Mouse (Mus musculus) myocyte (in vitro differentiated cells): ENCODE measurements around the gene Hist1h2be. TPM values are rescaled to one million over a fixed set of nuclear protein-coding genes. Genes with fewer than 3 reads are reported as not detected.
"Not testable (repeated sequence)": the region's sequence is repeated elsewhere in the genome, so short reads cannot be mapped to it uniquely, and the experiment has no call there.

ENCODE experiments used
- H3K27me3 ChIP-seq: one replicate; pipeline ENCODE4 v1.6.1; 2011; ENCODE audit not compliant: control insufficient read depth, insufficient read depth, insufficient read length
- H3K36me3 ChIP-seq: one replicate; pipeline ENCODE4 v1.6.1; 2011; ENCODE audit not compliant: control insufficient read depth, insufficient read depth
- H3K4me2 ChIP-seq: one replicate; pipeline ENCODE4 v1.6.1; 2011; ENCODE audit warnings: low read depth, control low read depth
- H3K4me3 ChIP-seq: one replicate; pipeline ENCODE4 v1.5.1; 2011; ENCODE audit warnings: mild to moderate bottlenecking, control low read depth, moderate library complexity
- H3K79me2 ChIP-seq: one replicate; pipeline ENCODE4 v1.6.1; 2011; ENCODE audit not compliant: control insufficient read depth, insufficient read depth
- H3ac ChIP-seq: one replicate; pipeline ENCODE4 v1.6.1; 2011; ENCODE audit not compliant: control insufficient read depth, insufficient read length
- CEBPB ChIP-seq: IDR thresholded peaks from 2 replicates; pipeline ENCODE4 v1.6.1; 2011; ENCODE audit warnings: mild to moderate bottlenecking, moderate library complexity; ENCODE audit not compliant: poor library complexity, insufficient read depth, severe bottlenecking
- E2F4 ChIP-seq: IDR thresholded peaks from one replicate; pipeline ENCODE4 v1.6.1; 2011; ENCODE audit warnings: mild to moderate bottlenecking, control low read depth, moderate library complexity; ENCODE audit not compliant: insufficient read depth
- MAX ChIP-seq: IDR thresholded peaks from one replicate; pipeline ENCODE4 v1.6.1; 2011; ENCODE audit warnings: low read depth, mild to moderate bottlenecking, control low read depth
- MYOD1 ChIP-seq, 3 experiments: IDR thresholded peaks; one replicate each; pipeline ENCODE4 v1.6.1; 2011; ENCODE audit warnings: control low read depth in 2 of 3, low read depth in 2 of 3, mild to moderate bottlenecking in 2 of 3, moderate library complexity in 1 of 3; ENCODE audit not compliant: insufficient read length in 2 of 3, control insufficient read depth in 1 of 3
- MYOG ChIP-seq, 3 experiments: IDR thresholded peaks; one replicate each; pipeline ENCODE4 v1.6.1; 2011; ENCODE audit warnings: control low read depth in 2 of 3, low read depth in 2 of 3, mild to moderate bottlenecking in 2 of 3; ENCODE audit not compliant: insufficient read length in 2 of 3, control insufficient read depth in 1 of 3, insufficient read depth in 1 of 3
- POLR2A ChIP-seq: IDR thresholded peaks from one replicate; pipeline ENCODE4 v1.6.1; 2011; ENCODE audit warnings: low read depth, mild to moderate bottlenecking, control low read depth, moderate library complexity; ENCODE audit not compliant: insufficient read length
- POLR2AphosphoS2 ChIP-seq: IDR thresholded peaks from one replicate; pipeline ENCODE4 v1.6.1; 2011; ENCODE audit warnings: low read depth, control low read depth; ENCODE audit not compliant: insufficient read length
- REST ChIP-seq: IDR thresholded peaks from one replicate; pipeline ENCODE4 v1.6.1; 2011; ENCODE audit warnings: mild to moderate bottlenecking, control low read depth, moderate library complexity; ENCODE audit not compliant: insufficient read depth, insufficient read length
- SRF ChIP-seq: IDR thresholded peaks from one replicate; pipeline ENCODE4 v1.6.1; 2011; ENCODE audit warnings: low read depth; ENCODE audit not compliant: control insufficient read depth, insufficient read length
- TCF12 ChIP-seq: IDR thresholded peaks from one replicate; pipeline ENCODE4 v1.6.1; 2011; ENCODE audit warnings: mild to moderate bottlenecking, control low read depth; ENCODE audit not compliant: poor library complexity, insufficient read depth, severe bottlenecking
- TCF3 ChIP-seq: IDR thresholded peaks from one replicate; pipeline ENCODE4 v1.6.1; 2011; ENCODE audit warnings: low read depth, control low read depth; ENCODE audit not compliant: insufficient read length
- USF1 ChIP-seq: IDR thresholded peaks from one replicate; pipeline ENCODE4 v1.6.1; 2011; ENCODE audit warnings: low read depth, mild to moderate bottlenecking, control low read depth, moderate library complexity
- polyA plus RNA-seq: library from polyadenylated mRNA; unstranded; fragments of >200 nt; fragmentation: generic; extraction: Trizol; gene quantifications from one replicate; pipeline ENCODE4 v1.2.1, GENCODE M21; 2012; ENCODE audit warnings: missing spikeins

Gene Hist1h2be
- polyA plus RNA-seq, 1 experiment, result 4.3 TPM

- no peaks in the 10 kb centered on the region for H3K36me3 ChIP-seq
- peak overlapping the region; percentile 64 for H3K4me2 ChIP-seq
- H3K4me3 ChIP-seq, result peak overlapping the region; percentile 27
- TF ChIP-seq CEBPB (no peak), TCF3 (no peak)
- no peak overlapping the region for H3ac ChIP-seq
- no peaks in the 10 kb centered on the region for H3K27me3 ChIP-seq
- no peaks in the 10 kb centered on the region for H3K79me2 ChIP-seq
Observed at GRCm38 (mm10) chr13:23572218-23573033, 48.5 kb downstream of the Hist1h2be start.

- not testable (repeated sequence) for H3K79me2 ChIP-seq, H3K27me3 ChIP-seq, H3K36me3 ChIP-seq, H3ac ChIP-seq
- peak; percentile 82 for TF ChIP-seq POLR2AphosphoS2
- TF ChIP-seq POLR2A, result peak; percentile 78
- Histone ChIP-seq H3K4me2 (peak overlapping the region; percentile 64), H3K4me3 (peak overlapping the region; percentile 27)
Observed at GRCm38 (mm10) chr13:23571504-23572217, 49.3 kb downstream of the Hist1h2be start.

DNA sequence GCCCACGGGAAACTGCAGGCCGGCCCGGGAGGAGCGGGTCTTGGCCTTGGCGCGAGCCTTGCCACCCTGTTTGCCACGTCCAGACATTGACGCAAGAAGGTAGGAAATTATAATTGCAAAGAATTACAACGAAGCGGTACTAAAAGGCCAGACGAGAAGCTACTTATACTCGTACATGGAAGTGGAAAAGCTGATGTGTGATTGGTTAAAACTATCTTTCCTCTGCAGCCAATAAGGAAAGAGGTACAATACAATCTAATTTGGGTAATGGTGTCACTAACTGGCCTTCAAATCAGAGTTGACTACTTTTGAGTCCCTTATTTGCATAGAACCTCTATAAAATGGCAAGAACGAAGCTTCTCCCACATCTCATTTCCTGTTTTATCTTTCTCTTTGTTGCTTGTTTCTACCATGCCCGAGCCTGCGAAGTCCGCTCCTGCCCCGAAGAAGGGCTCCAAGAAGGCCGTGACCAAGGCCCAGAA, 49.9 kb downstream of the Hist1h2be start, which contains the start of the genes Hist1h2ae and Hist1h2bg:
TSS of gene Hist1h2ae (minus strand) at position 199 of the 482 bp plus-strand sequence.
TSS of gene Hist1h2bg (plus strand) at position 375 of the 482 bp plus-strand sequence.
- H3K79me2 ChIP-seq, result no peaks in the 10 kb centered on the region
- peak within 1 kb of the TSS; percentile 64 for H3K4me2 ChIP-seq
- no peaks in the 10 kb centered on the region for H3K36me3 ChIP-seq
- TF ChIP-seq POLR2AphosphoS2 (peak; percentile 79), TCF12 (no peak), MAX (no peak), POLR2A (peak; percentile 64)
- peak within 1 kb of the TSS; percentile 27 for H3K4me3 ChIP-seq
- H3ac ChIP-seq, result no peak within 1 kb of the TSS
- no peaks in the 10 kb centered on the region for H3K27me3 ChIP-seq

GRCm38 (mm10) chr13:23570261-23571021, 50.5 kb downstream of the Hist1h2be start:
- not testable (repeated sequence) for H3K27me3 ChIP-seq, H3K79me2 ChIP-seq, H3ac ChIP-seq, H3K36me3 ChIP-seq
- peak overlapping the region; percentile 61 for H3K4me2 ChIP-seq
- TF ChIP-seq POLR2A, result peak; percentile 30
- peak; percentile 31 for TF ChIP-seq POLR2AphosphoS2
- peak overlapping the region; percentile 27 for H3K4me3 ChIP-seq

DNA sequence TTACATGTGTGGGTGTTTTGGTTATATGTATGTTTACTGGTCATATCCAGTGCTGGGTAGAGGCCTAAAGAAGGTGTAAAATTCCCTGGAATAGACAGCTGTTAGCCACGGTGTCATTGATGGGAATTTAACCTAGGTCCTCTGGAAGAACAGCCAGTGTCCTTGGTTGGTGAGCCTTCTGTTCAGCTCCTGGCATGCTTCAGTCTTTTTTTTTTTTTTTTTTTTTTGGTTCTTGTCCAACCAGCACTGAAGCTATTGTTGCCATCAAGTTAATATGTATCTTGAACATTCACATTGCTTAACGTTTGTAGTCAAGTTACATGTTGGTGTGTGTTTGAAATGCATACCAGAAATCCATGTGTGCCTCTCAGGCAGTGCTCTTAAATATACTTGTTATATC, 56.4 kb downstream of the Hist1h2be start:
- TF ChIP-seq TCF3 (no peak), MYOG (IDR thresholded peaks at IDR 0.05; ENCODE audit: control insufficient read depth in 1 of 3, insufficient read depth in 1 of 3, insufficient read length in 2 of 3, low read depth in 2 of 3) (no peak), MYOD1 (IDR thresholded peaks at IDR 0.05; ENCODE audit: control insufficient read depth in 1 of 3, insufficient read length in 2 of 3, low read depth in 2 of 3) (no peak), MAX (no peak), USF1 (no peak), CEBPB (no peak), POLR2AphosphoS2 (no peak), E2F4 (no peak), SRF (no peak), REST (no peak), POLR2A (no peak), TCF12 (no peak)
- no peak overlapping the region for H3K4me2 ChIP-seq
- H3K27me3 ChIP-seq, result no peaks in the 10 kb centered on the region
- no peak overlapping the region for H3K4me3 ChIP-seq
- no peak overlapping the region for H3ac ChIP-seq
- no peaks in the 10 kb centered on the region for H3K79me2 ChIP-seq
- no peaks in the 10 kb centered on the region for H3K36me3 ChIP-seq
